Mouse (Mus musculus) limb, embryonic 13.5 days (tissue): ENCODE data around the gene Fis1. TPM values are rescaled to one million over a fixed set of nuclear protein-coding genes. Genes with fewer than 3 reads are reported as not detected.

Source experiments
- ATAC-seq: fragments of 200-750 bp; cut with Nextera tagmentation; 2 replicates; pipeline ENCODE4 v1.8.0; 2017; ENCODE audit warnings: low read depth, moderate number of reproducible peaks, moderate TSS enrichment; ENCODE audit not compliant: low FRiP score
- H3K27ac ChIP-seq: fragments of 300-500 bp; sonication (generic); 2 replicates; pipeline ENCODE4 v1.5.1; 2015; ENCODE audit warnings: inconsistent platforms, mild to moderate bottlenecking, moderate library complexity
- H3K27me3 ChIP-seq: fragments of 300-500 bp; sonication (generic); 2 replicates; pipeline ENCODE4 v1.6.1; 2015; ENCODE audit warnings: mild to moderate bottlenecking, inconsistent platforms
- H3K36me3 ChIP-seq: fragments of 300-500 bp; sonication (generic); 2 replicates; pipeline ENCODE4 v1.6.1; 2015; ENCODE audit warnings: inconsistent platforms, mild to moderate bottlenecking, moderate library complexity
- H3K4me1 ChIP-seq: fragments of 300-500 bp; sonication (generic); 2 replicates; pipeline ENCODE4 v1.6.1; 2015; ENCODE audit warnings: inconsistent platforms
- H3K4me2 ChIP-seq: fragments of 300-500 bp; sonication (generic); replicated peaks from 2 replicates; pipeline ENCODE4 v1.6.1; 2015; ENCODE audit warnings: inconsistent platforms, mild to moderate bottlenecking, moderate library complexity
- H3K4me3 ChIP-seq: fragments of 300-500 bp; sonication (generic); 2 replicates; pipeline ENCODE4 v1.5.1; 2015; ENCODE audit warnings: moderate library complexity, mild to moderate bottlenecking, inconsistent platforms
- H3K9ac ChIP-seq: fragments of 300-500 bp; sonication (generic); 2 replicates; pipeline ENCODE4 v1.6.1; 2015; ENCODE audit warnings: mild to moderate bottlenecking, inconsistent platforms
- H3K9me3 ChIP-seq: fragments of 300-500 bp; sonication (generic); 2 replicates; pipeline ENCODE4 v1.6.1; 2016; ENCODE audit warnings: inconsistent platforms
- WGBS: fragments of 180-500 bp; shearing (Covaris S2); methylation state at CpG from one replicate; pipeline ENCODE4 v1.1.7; 2015; 5-methylcytosine and 5-hydroxymethylcytosine counted together
- microRNA counts: library from miRNA; unstranded; fragments of <30 nt; microRNA quantifications from one replicate; lab custom pipeline; 2016
- microRNA-seq: library from miRNA; unstranded; fragments of <30 nt; microRNA quantifications from one replicate; pipeline ENCODE4, GENCODE M21; 2016
- polyA plus RNA-seq: library from polyadenylated mRNA; unstranded; fragments of >200 nt; fragmentation: Nextera tagmentation; extraction: Ambion mirVana; gene quantifications from 2 replicates; pipeline ENCODE4 v1.2.1, GENCODE M21; 2015

Gene Fis1
- polyA plus RNA-seq, 1 experiment from 2014 or later = 263 TPM

DNA sequence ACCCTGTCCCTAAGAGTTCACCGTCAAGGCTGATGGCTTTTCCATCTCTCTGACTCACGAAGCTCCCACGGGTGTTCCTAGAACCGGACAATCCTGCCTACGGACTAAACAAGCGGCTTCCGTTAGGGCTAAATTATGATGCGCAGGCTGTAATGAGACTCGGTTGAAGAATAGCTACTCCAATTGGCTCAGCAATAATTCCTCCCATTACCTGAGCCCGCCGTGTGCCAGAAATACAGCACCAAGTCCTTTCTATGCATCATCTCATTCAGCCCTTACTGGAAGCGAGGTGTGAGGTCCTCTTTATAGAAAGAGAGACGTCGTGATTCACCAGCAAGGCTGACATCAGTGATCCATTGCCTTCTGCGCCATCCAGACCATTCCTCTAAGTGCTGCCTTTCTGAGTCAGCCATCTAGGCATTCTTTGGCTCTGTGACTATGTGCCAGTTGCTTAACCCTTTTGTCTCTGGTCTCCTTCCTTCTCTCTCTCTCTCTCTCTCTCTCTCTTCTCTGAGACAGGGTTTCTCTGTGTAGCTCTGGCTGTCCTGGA, 59.4 kb downstream of the Fis1 start:
- Histone ChIP-seq H3K4me3 (no peak overlapping the region), H3K27me3 (no peaks in the 10 kb centered on the region), H3K4me1 (no peaks in the 10 kb centered on the region), H3K36me3 (no peaks in the 10 kb centered on the region), H3K9ac (no peak overlapping the region), H3K4me2 (no peak overlapping the region), H3K9me3 (no peaks in the 10 kb centered on the region), H3K27ac (no peak overlapping the region)
- WGBS = 81% methylated on average over 15 of the region's 15 CpGs
- no peak for ATAC-seq

MicroRNAs encoded within 50 kb of the gene (microRNA counts, 519-probe panel; counts per million panel counts)
- microRNA mmu-miR-702 (lab: Ali Mortazavi, UCI) = not detected

Small RNA genes lying within 50 kb of the gene (microRNA-seq; reads per million reads assigned to microRNA genes)
- 18.3 reads per million, percentile 34 among the genes with 10 or more reads in this experiment for gene Mir702

Other genes starting within 250 kb of the Fis1 start
- gene Col26a1, start 70.1 kb upstream of the Fis1 start, polyA plus RNA-seq = 136 and 141 TPM in 2 replicates
- gene Ift22, start 45.1 kb upstream of the Fis1 start, polyA plus RNA-seq = 60.4 and 65.8 TPM in 2 replicates
- 0.10 and 0.20 TPM in 2 replicates for gene Cldn15, start 13.3 kb downstream of the Fis1 start, polyA plus RNA-seq
- gene Plod3, start 33.7 kb downstream of the Fis1 start, polyA plus RNA-seq = 63.1 and 65.1 TPM in 2 replicates
- 111 and 120 TPM in 2 replicates for gene Znhit1, start 34.7 kb downstream of the Fis1 start, polyA plus RNA-seq
- 0.08 and 0.11 TPM in 2 replicates for gene Vgf, start 73.1 kb downstream of the Fis1 start, polyA plus RNA-seq
- 156 and 159 TPM in 2 replicates for gene Ap1s1, start 92.9 kb downstream of the Fis1 start, polyA plus RNA-seq
- 0.28 and 0.83 TPM in 2 replicates for gene Serpine1, start 119.0 kb downstream of the Fis1 start, polyA plus RNA-seq
- gene Trim56, start 162.9 kb downstream of the Fis1 start, polyA plus RNA-seq = 6.9 and 7.5 TPM in 2 replicates
- not detected in 2 replicates for gene Muc3, start 196.0 kb downstream of the Fis1 start, polyA plus RNA-seq